Mouse (Mus musculus) intestine, embryonic 16.5 days (tissue): ENCODE measurements at regions not wholly inside any gene's neighbourhood (a gene's known extent, or its start where the extent isn't known, plus 50 kb on each side); places are given as distances from the start of the nearest gene placed in this dataset.

Experiments
- ATAC-seq: fragments of 200-750 bp; cut with Nextera tagmentation; 2 replicates; pipeline ENCODE4 v1.8.0; 2017; ENCODE audit warnings: moderate TSS enrichment, moderate library complexity
- H3K27ac ChIP-seq: fragments of 300-500 bp; sonication (generic); 2 replicates; pipeline ENCODE4 v1.5.1; 2014; ENCODE audit warnings: mild to moderate bottlenecking, low read length
- H3K27me3 ChIP-seq: fragments of 300-500 bp; sonication (generic); replicated peaks from 2 replicates; pipeline ENCODE4 v1.6.1; 2014; ENCODE audit warnings: low read length, control low read depth, mixed read lengths; ENCODE audit not compliant: control insufficient read depth, insufficient read depth
- H3K36me3 ChIP-seq: fragments of 300-500 bp; sonication (generic); 2 replicates; pipeline ENCODE4 v1.6.1; 2014; ENCODE audit warnings: low read length, control low read depth; ENCODE audit not compliant: control insufficient read depth, insufficient read depth
- H3K4me1 ChIP-seq: fragments of 300-500 bp; sonication (generic); 2 replicates; pipeline ENCODE4 v1.6.1; 2014; ENCODE audit warnings: low read length, control low read depth, mixed read lengths; ENCODE audit not compliant: control insufficient read depth, insufficient read depth
- H3K4me2 ChIP-seq: fragments of 300-500 bp; sonication (generic); 2 replicates; pipeline ENCODE4 v1.6.1; 2014; ENCODE audit warnings: low read depth, low read length, control low read depth
- H3K4me3 ChIP-seq: fragments of 300-500 bp; sonication (generic); 2 replicates; pipeline ENCODE4 v1.5.1; 2014; ENCODE audit warnings: mild to moderate bottlenecking, low read length
- H3K9ac ChIP-seq: fragments of 300-500 bp; sonication (generic); 2 replicates; pipeline ENCODE4 v1.6.1; 2014; ENCODE audit warnings: low read depth, low read length
- H3K9me3 ChIP-seq: fragments of 300-500 bp; sonication (generic); 2 replicates; pipeline ENCODE4 v1.6.1; 2016; ENCODE audit warnings: low read length, control low read depth; ENCODE audit not compliant: control insufficient read depth
- WGBS: fragments of 180-500 bp; shearing (Covaris S2); extraction: QIAGEN DNeasy Blood & Tissue Kit; methylation state at CpG from one replicate; pipeline ENCODE4 v1.1.7; 2014; 5-methylcytosine and 5-hydroxymethylcytosine counted together

DNA sequence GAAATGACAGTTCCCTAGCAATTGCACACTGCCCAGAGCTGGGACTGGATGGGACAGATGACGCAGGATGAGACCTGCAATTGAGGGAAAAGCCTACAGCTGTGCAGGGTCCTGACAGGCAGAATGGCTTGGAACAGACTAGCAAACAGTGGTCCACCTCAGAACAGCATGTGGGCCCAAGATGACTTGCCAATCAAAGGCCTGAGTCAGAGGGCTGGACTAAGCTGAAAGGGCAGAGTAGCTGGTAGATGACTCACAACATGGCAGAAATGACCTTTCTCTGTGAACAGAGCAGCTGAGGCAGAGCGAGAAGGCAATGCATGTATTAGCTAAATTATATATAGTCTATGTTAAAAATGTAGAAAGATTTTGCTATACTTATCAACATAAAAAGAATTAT, 138.4 kb upstream of the Syt13 start:
- WGBS: 86% methylated on average over 2 of the region's 2 CpGs
- H3K27ac ChIP-seq: no peak overlapping the region
- no peaks in the 10 kb centered on the region for H3K4me1 ChIP-seq
- H3K36me3 ChIP-seq: no peaks in the 10 kb centered on the region
- no peaks in the 10 kb centered on the region for H3K9me3 ChIP-seq
- H3K27me3 ChIP-seq: no peaks in the 10 kb centered on the region
- no peak overlapping the region for H3K4me2 ChIP-seq
- H3K9ac ChIP-seq: no peak overlapping the region
- H3K4me3 ChIP-seq: no peak overlapping the region
- ATAC-seq: no peak

DNA sequence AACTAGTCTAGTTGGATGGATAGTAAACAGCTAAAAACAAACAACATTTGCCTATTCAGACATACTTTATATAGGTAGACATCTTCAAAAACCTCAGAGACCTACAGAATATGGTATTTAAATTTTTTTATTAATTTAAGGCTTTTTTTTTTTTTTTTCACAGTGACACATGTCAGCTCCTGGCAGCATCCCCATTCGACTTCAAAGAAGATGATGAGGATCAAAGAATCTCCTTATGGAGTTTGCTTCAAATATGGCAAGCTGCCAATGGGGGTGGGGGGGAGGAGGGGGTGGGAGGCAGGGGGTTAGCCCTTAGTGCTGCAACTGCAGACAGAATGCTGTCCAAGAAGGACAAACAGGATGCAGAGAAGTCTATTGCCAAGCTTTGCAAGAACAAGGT, 135.8 kb upstream of the Syt13 start:
- H3K36me3 ChIP-seq: no peaks in the 10 kb centered on the region
- no peaks in the 10 kb centered on the region for H3K27me3 ChIP-seq
- H3K4me1 ChIP-seq: no peaks in the 10 kb centered on the region
- no peak overlapping the region for H3K9ac ChIP-seq
- no peak for ATAC-seq
- H3K9me3 ChIP-seq: no peaks in the 10 kb centered on the region
- 59% methylated on average over 1 of the region's 1 CpGs for WGBS
- no peak overlapping the region for H3K4me3 ChIP-seq
- no peak overlapping the region for H3K27ac ChIP-seq
- H3K4me2 ChIP-seq: no peak overlapping the region

DNA sequence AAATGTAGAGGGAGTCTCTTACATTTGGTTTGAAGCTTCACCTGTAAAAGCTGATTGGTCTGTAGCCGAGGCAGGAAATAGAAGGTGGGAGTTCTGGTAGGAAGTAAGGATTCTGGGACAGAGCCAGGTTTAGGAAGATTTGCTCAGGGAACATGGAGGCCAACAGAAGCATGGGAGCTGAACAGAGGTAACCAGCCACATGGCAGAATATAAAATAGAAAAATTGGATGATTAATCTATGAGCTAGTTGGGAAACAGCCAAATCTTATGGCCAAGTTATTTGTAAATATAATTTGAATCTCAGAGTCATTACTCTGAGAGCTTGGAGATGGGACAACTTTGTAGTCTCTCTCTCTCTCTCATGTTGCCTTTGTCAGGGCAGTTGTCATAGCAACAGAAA, 134.9 kb upstream of the Syt13 start:
- Histone ChIP-seq H3K4me1 (no peaks in the 10 kb centered on the region), H3K9ac (no peak overlapping the region), H3K4me2 (no peak overlapping the region), H3K36me3 (no peaks in the 10 kb centered on the region), H3K27me3 (no peaks in the 10 kb centered on the region), H3K4me3 (no peak overlapping the region), H3K9me3 (no peaks in the 10 kb centered on the region), H3K27ac (no peak overlapping the region)
- WGBS: 77% methylated on average over 1 of the region's 1 CpGs
- no peak for ATAC-seq

DNA sequence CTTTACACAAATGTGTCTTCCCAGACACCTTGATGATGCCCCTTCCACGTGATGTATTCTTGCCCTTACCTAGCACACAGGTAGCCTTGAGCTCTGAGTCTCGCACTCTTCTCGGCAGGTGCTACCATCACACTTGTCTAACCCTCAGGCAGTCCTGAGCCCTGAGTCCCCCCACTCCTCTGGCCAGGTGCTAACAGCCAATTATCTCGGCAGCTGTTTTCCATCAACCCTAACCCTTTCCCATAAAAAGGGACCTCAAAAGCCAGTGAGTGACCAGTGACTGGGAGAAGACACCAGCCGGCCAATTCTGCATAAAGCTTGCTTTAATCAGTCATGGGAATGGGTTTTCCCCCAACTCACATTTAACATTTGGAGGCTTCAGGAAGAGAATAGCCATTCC, 133.4 kb upstream of the Syt13 start:
- H3K9me3 ChIP-seq: no peaks in the 10 kb centered on the region
- WGBS: 67% methylated on average over 5 of the region's 5 CpGs
- no peak for ATAC-seq

DNA sequence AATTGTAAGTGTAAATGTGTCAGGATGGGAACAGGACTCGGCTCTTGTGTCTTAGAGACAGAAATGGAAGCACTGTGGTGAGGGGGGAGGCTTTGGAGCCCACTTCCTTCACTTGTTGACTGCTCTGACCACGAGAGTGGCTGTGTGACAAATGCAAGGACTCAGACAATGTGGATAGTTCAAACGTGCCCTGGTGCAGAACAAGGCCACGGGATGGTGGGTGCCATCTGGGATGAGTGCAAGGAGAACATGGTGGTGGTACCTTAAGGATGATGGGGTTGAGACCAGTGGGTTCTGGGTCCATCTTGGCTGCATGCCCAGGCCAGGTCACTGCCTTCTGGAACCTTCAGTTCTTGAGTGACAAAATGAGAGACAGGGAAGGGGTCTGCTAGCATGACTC, 132.3 kb upstream of the Syt13 start:
- Histone ChIP-seq H3K4me3 (no peak overlapping the region), H3K9ac (no peak overlapping the region), H3K4me1 (no peaks in the 10 kb centered on the region), H3K4me2 (no peak overlapping the region), H3K9me3 (no peaks in the 10 kb centered on the region), H3K27ac (no peak overlapping the region), H3K36me3 (no peaks in the 10 kb centered on the region), H3K27me3 (no peaks in the 10 kb centered on the region)
- WGBS: 63% methylated on average over 4 of the region's 4 CpGs
- ATAC-seq: no peak

More for the DNA sequence above, 133.4 kb upstream of the Syt13 start:
- H3K4me1 ChIP-seq: no peaks in the 10 kb centered on the region
- H3K27ac ChIP-seq: no peak overlapping the region
- no peak overlapping the region for H3K4me3 ChIP-seq
- H3K4me2 ChIP-seq: no peak overlapping the region
- H3K27me3 ChIP-seq: no peaks in the 10 kb centered on the region
- no peak overlapping the region for H3K9ac ChIP-seq
- H3K36me3 ChIP-seq: no peaks in the 10 kb centered on the region

DNA sequence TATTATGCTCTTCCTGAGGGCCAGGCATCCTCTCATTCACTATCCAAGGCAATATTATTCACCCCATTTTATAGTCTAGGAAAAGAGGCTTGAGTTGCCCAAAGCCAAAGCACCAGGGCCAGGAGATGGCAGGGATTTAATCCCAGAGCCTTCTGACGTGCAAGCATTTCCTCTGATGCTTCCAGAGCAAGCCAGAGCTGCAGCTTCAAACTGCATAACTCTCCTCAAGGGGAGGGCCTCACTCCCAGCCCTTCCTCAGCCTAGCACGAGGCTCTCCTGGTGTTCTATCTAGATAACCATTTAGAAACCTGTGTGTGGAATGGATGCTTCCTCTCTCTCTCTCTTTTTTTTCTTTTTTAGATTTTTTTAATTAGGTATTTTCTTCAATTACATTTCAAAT, 130.0 kb upstream of the Syt13 start:
- Histone ChIP-seq H3K4me1 (no peaks in the 10 kb centered on the region), H3K9ac (no peak overlapping the region), H3K36me3 (no peaks in the 10 kb centered on the region), H3K27ac (no peak overlapping the region), H3K9me3 (no peaks in the 10 kb centered on the region), H3K4me3 (no peak overlapping the region), H3K27me3 (no peaks in the 10 kb centered on the region), H3K4me2 (no peak overlapping the region)
- ATAC-seq: no peak
- 48% methylated on average over 2 of the region's 2 CpGs for WGBS

DNA sequence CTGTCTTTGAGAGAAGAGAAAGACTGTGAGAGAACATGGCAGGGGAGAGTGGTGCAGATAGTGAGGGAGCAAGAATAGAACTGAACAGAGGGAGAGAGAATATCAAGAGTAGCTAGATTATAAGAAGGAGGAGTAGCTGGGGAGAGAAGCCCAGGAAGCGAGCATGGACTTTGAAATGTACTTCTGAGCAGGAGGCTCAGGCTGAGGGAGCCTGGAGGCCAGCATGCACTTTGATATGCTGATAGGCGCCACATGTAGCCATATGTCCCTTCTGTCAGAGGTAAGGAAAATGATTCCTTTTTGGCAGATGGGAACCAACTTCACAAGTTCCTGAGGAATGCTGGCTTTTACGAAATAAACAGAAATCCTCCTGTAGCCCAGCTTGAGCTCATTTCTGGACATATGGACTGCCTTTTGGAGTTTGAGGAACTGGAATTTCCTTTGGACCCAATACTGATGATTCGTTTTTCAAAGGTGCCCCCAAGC, 126.9 kb upstream of the Syt13 start:
- H3K4me1 ChIP-seq: no peaks in the 10 kb centered on the region
- H3K4me3 ChIP-seq: no peak overlapping the region
- WGBS: 60% methylated on average over 4 of the region's 4 CpGs
- no peaks in the 10 kb centered on the region for H3K36me3 ChIP-seq
- H3K9me3 ChIP-seq: no peaks in the 10 kb centered on the region
- no peak overlapping the region for H3K9ac ChIP-seq
- H3K27me3 ChIP-seq: no peaks in the 10 kb centered on the region
- H3K4me2 ChIP-seq: no peak overlapping the region
- no peak overlapping the region for H3K27ac ChIP-seq
- ATAC-seq: peak; percentile 75

DNA sequence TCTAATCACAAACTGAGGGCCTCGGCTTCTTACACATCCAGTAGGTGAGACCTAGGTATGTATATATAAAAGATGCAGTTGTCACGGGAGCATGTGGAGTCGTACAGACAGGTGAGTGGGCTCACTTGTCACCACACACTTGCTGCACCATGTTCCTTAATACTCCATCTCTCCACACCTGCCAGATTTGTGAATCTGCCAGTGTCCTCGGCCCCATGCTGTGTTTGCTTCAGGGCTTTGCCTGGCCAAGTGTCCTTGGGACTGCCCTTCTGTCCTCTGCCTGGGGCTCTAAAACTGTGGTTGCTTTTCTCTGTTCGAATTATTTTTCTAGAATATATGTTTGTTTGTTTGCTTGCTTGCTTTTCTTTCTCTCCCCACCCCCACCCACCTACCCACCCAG, 126.0 kb upstream of the Syt13 start:
- Histone ChIP-seq H3K27ac (no peak overlapping the region), H3K36me3 (no peaks in the 10 kb centered on the region), H3K4me1 (no peaks in the 10 kb centered on the region), H3K4me3 (no peak overlapping the region), H3K9ac (no peak overlapping the region), H3K9me3 (no peaks in the 10 kb centered on the region), H3K4me2 (no peak overlapping the region), H3K27me3 (no peaks in the 10 kb centered on the region)
- 83% methylated on average over 5 of the region's 5 CpGs for WGBS
- ATAC-seq: no peak

DNA sequence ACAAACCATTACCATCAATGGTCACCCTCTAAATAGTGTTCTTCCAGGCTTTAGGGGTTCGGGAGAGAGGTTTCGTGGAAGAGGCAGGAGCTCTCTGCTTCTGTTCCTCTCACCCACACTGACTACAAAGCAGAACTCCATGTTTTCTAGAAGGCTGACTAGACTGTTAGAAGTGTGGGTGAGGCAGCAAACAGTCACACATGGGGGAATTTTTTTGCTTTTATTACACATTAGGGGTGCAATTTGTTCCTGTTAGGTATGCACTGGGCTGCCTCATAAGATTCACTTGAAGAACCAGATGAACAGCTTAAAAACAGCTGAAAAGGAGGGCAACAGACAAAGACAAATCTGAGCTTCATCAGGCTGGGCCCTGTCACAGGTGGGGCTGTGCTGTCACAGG, 124.5 kb upstream of the Syt13 start:
- no peak overlapping the region for H3K4me2 ChIP-seq
- 91% methylated on average over 2 of the region's 2 CpGs for WGBS
- H3K4me1 ChIP-seq: no peaks in the 10 kb centered on the region
- H3K27me3 ChIP-seq: no peaks in the 10 kb centered on the region
- no peak overlapping the region for H3K9ac ChIP-seq
- no peaks in the 10 kb centered on the region for H3K36me3 ChIP-seq
- H3K27ac ChIP-seq: no peak overlapping the region
- H3K9me3 ChIP-seq: no peaks in the 10 kb centered on the region
- no peak for ATAC-seq
- no peak overlapping the region for H3K4me3 ChIP-seq

DNA sequence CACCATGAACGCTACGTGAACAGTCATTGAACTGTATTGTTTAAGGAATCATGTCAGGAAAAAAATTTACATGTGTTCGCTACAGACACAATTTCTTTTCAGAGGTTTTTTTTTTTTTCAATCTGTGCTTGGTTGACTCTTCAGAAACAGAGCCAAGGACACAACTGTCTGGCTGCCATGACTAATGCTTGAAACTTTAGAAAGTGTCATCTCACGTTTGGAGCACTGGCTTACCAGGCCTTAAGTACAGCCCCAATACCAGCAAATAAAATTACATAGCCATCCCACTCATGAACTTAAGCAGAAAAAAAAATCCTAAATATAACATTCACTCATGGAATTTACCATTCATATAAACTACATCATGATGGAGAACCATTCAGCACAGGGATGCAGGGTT, 115.1 kb upstream of the Syt13 start:
- no peaks in the 10 kb centered on the region for H3K9me3 ChIP-seq
- WGBS: 77% methylated on average over 4 of the region's 4 CpGs
- H3K4me1 ChIP-seq: no peaks in the 10 kb centered on the region
- no peak overlapping the region for H3K4me2 ChIP-seq
- H3K9ac ChIP-seq: no peak overlapping the region
- no peak overlapping the region for H3K27ac ChIP-seq
- H3K36me3 ChIP-seq: no peaks in the 10 kb centered on the region
- ATAC-seq: no peak
- H3K27me3 ChIP-seq: no peaks in the 10 kb centered on the region
- H3K4me3 ChIP-seq: no peak overlapping the region
